Mouse (Mus musculus) ES-Bruce4 (cell line): ENCODE data around the gene Gper1. TPM values are rescaled to one million over a fixed set of nuclear protein-coding genes. Genes with fewer than 3 reads are reported as not detected.
"Not testable (repeated sequence)": the region's sequence is repeated elsewhere in the genome, so short reads cannot be mapped to it uniquely, and the experiment has no call there.

Experiments used
- H3K27ac ChIP-seq: 2 replicates; pipeline ENCODE4 v1.5.1; 2012; ENCODE audit warnings: low read length, inconsistent platforms; ENCODE audit not compliant: insufficient read depth
- H3K27me3 ChIP-seq: 2 replicates; pipeline ENCODE4 v1.6.1; 2012; ENCODE audit warnings: mild to moderate bottlenecking, low read length, inconsistent platforms; ENCODE audit not compliant: control insufficient read depth, poor library complexity, insufficient read depth, severe bottlenecking
- H3K36me3 ChIP-seq: 2 replicates; pipeline ENCODE4 v1.6.1; 2012; ENCODE audit warnings: inconsistent platforms, mild to moderate bottlenecking, low read length, moderate library complexity; ENCODE audit not compliant: control insufficient read depth, poor library complexity, insufficient read depth, severe bottlenecking
- H3K4me1 ChIP-seq: one replicate; pipeline ENCODE4 v1.8.1; 2011; ENCODE audit warnings: low read length; ENCODE audit not compliant: control insufficient read depth, insufficient read depth
- H3K4me3 ChIP-seq: 2 replicates; pipeline ENCODE4 v1.5.1; 2011; ENCODE audit warnings: low read depth, mild to moderate bottlenecking, low read length
- H3K9ac ChIP-seq: 2 replicates; pipeline ENCODE4 v1.6.1; 2012; ENCODE audit warnings: low read depth, mild to moderate bottlenecking, inconsistent platforms; ENCODE audit not compliant: poor library complexity, severe bottlenecking
- H3K9me3 ChIP-seq: replicated peaks from 2 replicates; pipeline ENCODE4 v1.6.1; 2012; ENCODE audit warnings: mild to moderate bottlenecking, low read length, inconsistent platforms; ENCODE audit not compliant: control insufficient read depth, poor library complexity, insufficient read depth, severe bottlenecking
- CTCF ChIP-seq: IDR thresholded peaks from one replicate; pipeline ENCODE4 v1.8.1; 2011; ENCODE audit warnings: low read depth, low read length
- EP300 ChIP-seq: IDR thresholded peaks from 2 replicates; pipeline ENCODE4 v1.6.1; 2011; ENCODE audit warnings: low read depth, low read length; ENCODE audit not compliant: insufficient read depth
- POLR2A ChIP-seq: IDR thresholded peaks from one replicate; pipeline ENCODE4 v1.8.1; 2011; ENCODE audit warnings: low read length; ENCODE audit not compliant: insufficient read depth
- polyA plus RNA-seq: library from polyadenylated mRNA; stranded (reverse); fragments of >200 nt; gene quantifications from 2 replicates; pipeline ENCODE4 v1.2.4, GENCODE M21; 2011; ENCODE audit warnings: low read depth; ENCODE audit not compliant: missing spikeins, insufficient read depth, insufficient read length

Gene Gper1
- polyA plus RNA-seq, 1 experiment = not detected

GRCm38 (mm10) chr5:139389676-139390061, 33.3 kb upstream of the Gper1 start:
- H3K27me3 ChIP-seq = no peaks in the 10 kb centered on the region
- no peak overlapping the region for H3K9ac ChIP-seq
- no peaks in the 10 kb centered on the region for H3K36me3 ChIP-seq
- no peak overlapping the region for H3K4me3 ChIP-seq
- TF ChIP-seq CTCF (no peak), POLR2A (no peak), EP300 (no peak)
- no peaks in the 10 kb centered on the region for H3K4me1 ChIP-seq
- no peak overlapping the region for H3K27ac ChIP-seq
- H3K9me3 ChIP-seq = no peaks in the 10 kb centered on the region

GRCm38 (mm10) chr5:139390324-139391119, 32.4 kb upstream of the Gper1 start:
- H3K9ac ChIP-seq, H3K9me3 ChIP-seq, H3K27ac ChIP-seq, H3K27me3 ChIP-seq, H3K4me3 ChIP-seq, H3K36me3 ChIP-seq, H3K4me1 ChIP-seq: not testable (repeated sequence)

- Histone ChIP-seq H3K36me3 (no peaks in the 10 kb centered on the region), H3K9ac (no peak overlapping the region), H3K9me3 (no peaks in the 10 kb centered on the region), H3K27ac (no peak overlapping the region), H3K27me3 (no peaks in the 10 kb centered on the region), H3K4me3 (no peak overlapping the region), H3K4me1 (no peaks in the 10 kb centered on the region)
- TF ChIP-seq POLR2A (no peak), EP300 (no peak), CTCF (no peak)
Measured at GRCm38 (mm10) chr5:139391309-139391990, 31.5 kb upstream of the Gper1 start.

GRCm38 (mm10) chr5:139392219-139393196, 30.4 kb upstream of the Gper1 start:
- TF ChIP-seq CTCF (no peak), EP300 (no peak), POLR2A (no peak)
- H3K27ac ChIP-seq = no peak overlapping the region
- H3K4me1 ChIP-seq = no peaks in the 10 kb centered on the region
- H3K36me3 ChIP-seq = no peaks in the 10 kb centered on the region
- no peaks in the 10 kb centered on the region for H3K27me3 ChIP-seq
- no peak overlapping the region for H3K9ac ChIP-seq
- H3K9me3 ChIP-seq = no peaks in the 10 kb centered on the region
- no peak overlapping the region for H3K4me3 ChIP-seq

GRCm38 (mm10) chr5:139393197-139393588, 29.8 kb upstream of the Gper1 start:
- no peak for TF ChIP-seq POLR2A
- TF ChIP-seq EP300 = no peak
- no peak for TF ChIP-seq CTCF
- H3K4me1 ChIP-seq = no peaks in the 10 kb centered on the region
- no peak overlapping the region for H3K4me3 ChIP-seq
- no peaks in the 10 kb centered on the region for H3K36me3 ChIP-seq
- no peak overlapping the region for H3K27ac ChIP-seq
- H3K9me3 ChIP-seq = no peaks in the 10 kb centered on the region
- H3K27me3 ChIP-seq = no peaks in the 10 kb centered on the region
- no peak overlapping the region for H3K9ac ChIP-seq
